Mouse (Mus musculus) ES-Bruce4 (cell line): ENCODE measurements around the gene Mboat1.

ENCODE experiments used
- CTCF ChIP-seq: IDR thresholded peaks from one replicate; pipeline ENCODE4 v1.8.1; 2011; ENCODE audit warnings: low read depth, low read length
- EP300 ChIP-seq: IDR thresholded peaks from 2 replicates; pipeline ENCODE4 v1.6.1; 2011; ENCODE audit warnings: low read depth, low read length; ENCODE audit not compliant: insufficient read depth
- POLR2A ChIP-seq: IDR thresholded peaks from one replicate; pipeline ENCODE4 v1.8.1; 2011; ENCODE audit warnings: low read length; ENCODE audit not compliant: insufficient read depth

GRCm38 (mm10) chr13:30170061-30170460 is 33.8 kb downstream of the Mboat1 start:
- TF ChIP-seq CTCF = no peak
- TF ChIP-seq POLR2A = no peak
- TF ChIP-seq EP300 = no peak
